Mouse (Mus musculus): Measurements from ENCODE around the gene Mcf2l. TPM values are rescaled to one million over a fixed set of nuclear protein-coding genes. Genes with fewer than 3 reads are reported as not detected.
A peak's percentile ranks its signal among the peaks of the same experiment; 100 is the strongest.

Gene Mcf2l
- 10 to 100 TPM; 21.3 to 32.8 TPM for total RNA-seq (2021)
- long read RNA-seq, experiment 1, partial matches to known transcripts, result 5 of 19 reads
- long read RNA-seq, experiment 1, other reads (novel, unspliced or antisense), result 13 of 19 reads
- long read RNA-seq, experiment 2, partial matches to known transcripts, result 0 of 9 reads
- long read RNA-seq, experiment 2, other reads (novel, unspliced or antisense), result 9 of 9 reads

- DNase-seq (ENCODE audit: low spot score), result no peak
These were observed at the start of gene Mcf2l for GRCm38 (mm10) chr8:12873357-12874046. Gene Mcf2l, plus strand, starts transcription at chr8:12873806.

- DNase-seq (ENCODE audit: low spot score), result no peak
These were observed 49.0 kb upstream of the Mcf2l start for GRCm38 (mm10) chr8:12824562-12824961.

GRCm38 (mm10) chr8:12825236-12825635 is 48.4 kb upstream of the Mcf2l start:
- no peak for DNase-seq (ENCODE audit: low spot score)

- DNase-seq (ENCODE audit: low spot score), result peak; percentile 32
These were observed 47.8 kb upstream of the Mcf2l start for GRCm38 (mm10) chr8:12825686-12826237.

- DNase-seq (ENCODE audit: low spot score), result peak; percentile 38
These were observed 46.5 kb upstream of the Mcf2l start for GRCm38 (mm10) chr8:12827124-12827523.

GRCm38 (mm10) chr8:12828298-12828697 is 45.3 kb upstream of the Mcf2l start:
- no peak for DNase-seq (ENCODE audit: low spot score)

GRCm38 (mm10) chr8:12829381-12829780 is 44.2 kb upstream of the Mcf2l start:
- DNase-seq (ENCODE audit: low spot score), result no peak

GRCm38 (mm10) chr8:12831659-12832589 is 41.7 kb upstream of the Mcf2l start:
- DNase-seq (ENCODE audit: low spot score), result no peak

- DNase-seq (ENCODE audit: low spot score), result no peak
These were observed 40.0 kb upstream of the Mcf2l start for GRCm38 (mm10) chr8:12833616-12834015.

- peak; percentile 21 for DNase-seq (ENCODE audit: low spot score)
These were observed 32.8 kb upstream of the Mcf2l start for GRCm38 (mm10) chr8:12840834-12841233.

- no peak for DNase-seq (ENCODE audit: low spot score)
These were observed 31.1 kb upstream of the Mcf2l start for GRCm38 (mm10) chr8:12842342-12842995.

GRCm38 (mm10) chr8:12844347-12844950 is 29.2 kb upstream of the Mcf2l start:
- DNase-seq (ENCODE audit: low spot score), result no peak

GRCm38 (mm10) chr8:12846447-12846846 is 27.2 kb upstream of the Mcf2l start:
- DNase-seq (ENCODE audit: low spot score), result no peak

GRCm38 (mm10) chr8:12851241-12851640 is 22.4 kb upstream of the Mcf2l start:
- DNase-seq (ENCODE audit: low spot score), result no peak

- peak; percentile 11 for DNase-seq (ENCODE audit: low spot score)
These were observed 17.6 kb upstream of the Mcf2l start for GRCm38 (mm10) chr8:12856038-12856437.

- DNase-seq (ENCODE audit: low spot score), result no peak
These were observed 10.5 kb upstream of the Mcf2l start for GRCm38 (mm10) chr8:12863061-12863460.

GRCm38 (mm10) chr8:12863608-12864007 is 10.0 kb upstream of the Mcf2l start:
- no peak for DNase-seq (ENCODE audit: low spot score)

- DNase-seq (ENCODE audit: low spot score), result no peak
These were observed 7.8 kb upstream of the Mcf2l start for GRCm38 (mm10) chr8:12865790-12866189.

- no peak for DNase-seq (ENCODE audit: low spot score)
These were observed 3.9 kb upstream of the Mcf2l start for GRCm38 (mm10) chr8:12869661-12870060.

- DNase-seq (ENCODE audit: low spot score), result no peak
These were observed 3.0 kb upstream of the Mcf2l start for GRCm38 (mm10) chr8:12870656-12871055.

GRCm38 (mm10) chr8:12871461-12871860 is 2.1 kb upstream of the Mcf2l start:
- DNase-seq (ENCODE audit: low spot score), result no peak

Data from gastrocnemius, adult 18-20 months (tissue).